Mouse (Mus musculus) olfactory bulb, adult 2 months (tissue): ENCODE measurements around the gene Hdac4.

Experiments
- CTCF ChIP-seq: fragments of 200-500 bp; IDR thresholded peaks from 2 replicates; pipeline ENCODE4 v1.5.1; 2012; ENCODE audit warnings: low read depth, mild to moderate bottlenecking, low read length, moderate library complexity; ENCODE audit not compliant: insufficient read depth
- POLR2A ChIP-seq: fragments of 200-500 bp; IDR thresholded peaks from 2 replicates; pipeline ENCODE4 v1.6.1; 2012; ENCODE audit warnings: mild to moderate bottlenecking, low read depth, low read length, moderate library complexity; ENCODE audit not compliant: insufficient read depth

DNA sequence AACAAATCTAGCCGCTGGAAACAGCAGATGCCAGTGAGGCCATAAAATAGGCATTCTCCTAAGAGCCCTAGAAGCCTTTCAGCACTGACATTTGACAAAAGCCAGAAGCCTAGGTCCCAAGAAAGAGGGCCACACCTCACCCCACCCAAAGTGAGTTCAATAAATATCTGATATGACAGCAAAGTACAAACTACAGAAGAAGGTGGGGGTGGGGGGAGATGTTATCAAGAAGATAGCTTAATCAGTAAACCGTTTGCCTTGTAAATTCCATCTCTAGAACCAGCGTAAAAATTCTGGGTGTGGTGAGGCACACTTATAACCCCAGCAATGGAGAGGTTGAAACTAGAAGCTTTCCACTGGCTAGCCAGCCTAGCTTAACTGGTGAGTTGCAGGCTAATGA lies 111.5 kb downstream of the Hdac4 start:
- no peak for TF ChIP-seq CTCF
- no peak for TF ChIP-seq POLR2A
